Mouse (Mus musculus) brain, adult 10 weeks (tissue): Measurements from ENCODE around the gene Bola1. TPM values are rescaled to one million over a fixed set of nuclear protein-coding genes. Genes with fewer than 3 reads are reported as not detected.

Experiments
- polyA plus RNA-seq: library from polyadenylated mRNA; stranded (reverse); fragments of 350-450 nt; fragmentation: Illumina TruSeq; extraction: RNeasy Lipid Tissue Mini Kit (QIAGEN cat#74804); gene quantifications from one replicate; pipeline ENCODE4 v1.2.3, GENCODE M21; 2015; ENCODE audit warnings: low read depth, low replicate concordance

Bola1 gene
- polyA plus RNA-seq, result 30.9 TPM

GRCm38 (mm10) chr3:96219661-96220130 is at the start of gene Bola1, which contains the start of gene Hist2h2ab:
Gene Bola1 (minus strand): TSS chr3:96219709.
Gene Hist2h2ab (plus strand): TSS chr3:96219865.

GRCm38 (mm10) chr3:96268051-96268775 is 48.7 kb upstream of the Bola1 start, which contains the start of gene Hist2h3b:
Gene Hist2h3b (plus strand): TSS chr3:96268654.

DNA sequence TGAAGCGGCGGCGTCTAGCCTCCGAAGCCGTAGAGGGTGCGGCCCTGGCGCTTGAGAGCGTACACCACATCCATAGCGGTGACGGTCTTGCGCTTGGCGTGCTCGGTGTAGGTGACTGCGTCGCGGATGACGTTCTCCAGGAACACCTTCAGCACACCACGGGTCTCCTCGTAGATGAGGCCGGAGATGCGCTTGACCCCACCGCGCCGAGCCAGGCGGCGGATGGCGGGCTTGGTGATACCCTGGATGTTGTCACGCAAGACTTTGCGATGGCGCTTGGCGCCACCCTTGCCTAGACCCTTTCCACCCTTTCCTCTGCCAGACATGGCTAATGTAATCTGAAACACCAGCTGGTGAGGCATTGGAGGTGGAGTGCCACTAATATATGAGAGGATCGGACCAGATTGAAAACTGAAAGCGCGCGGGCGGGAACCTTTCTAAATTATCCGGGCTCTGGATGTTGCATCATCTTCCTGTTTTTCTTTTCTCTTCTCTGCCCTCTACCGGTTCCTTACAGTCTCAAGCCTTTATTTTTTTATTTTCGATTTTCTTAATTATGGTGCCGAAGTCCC is 43.6 kb upstream of the Bola1 start, which contains the start of gene Hist2h4:
Gene Hist2h4, minus strand, starts transcription at position 333 of the 572 bp plus-strand sequence.

GRCm38 (mm10) chr3:96246427-96246856 is 26.9 kb upstream of the Bola1 start, which contains the start of gene Hist2h3c1:
Gene Hist2h3c1 (plus strand): TSS chr3:96246685.

GRCm38 (mm10) chr3:96245003-96245886 is 25.7 kb upstream of the Bola1 start, which contains the start of gene Hist2h2aa1:
Gene Hist2h2aa1 (plus strand): TSS chr3:96245497.

GRCm38 (mm10) chr3:96239949-96240798 is 20.7 kb upstream of the Bola1 start, which contains the start of gene Hist2h2aa2:
Gene Hist2h2aa2 (minus strand): TSS chr3:96240276.

DNA sequence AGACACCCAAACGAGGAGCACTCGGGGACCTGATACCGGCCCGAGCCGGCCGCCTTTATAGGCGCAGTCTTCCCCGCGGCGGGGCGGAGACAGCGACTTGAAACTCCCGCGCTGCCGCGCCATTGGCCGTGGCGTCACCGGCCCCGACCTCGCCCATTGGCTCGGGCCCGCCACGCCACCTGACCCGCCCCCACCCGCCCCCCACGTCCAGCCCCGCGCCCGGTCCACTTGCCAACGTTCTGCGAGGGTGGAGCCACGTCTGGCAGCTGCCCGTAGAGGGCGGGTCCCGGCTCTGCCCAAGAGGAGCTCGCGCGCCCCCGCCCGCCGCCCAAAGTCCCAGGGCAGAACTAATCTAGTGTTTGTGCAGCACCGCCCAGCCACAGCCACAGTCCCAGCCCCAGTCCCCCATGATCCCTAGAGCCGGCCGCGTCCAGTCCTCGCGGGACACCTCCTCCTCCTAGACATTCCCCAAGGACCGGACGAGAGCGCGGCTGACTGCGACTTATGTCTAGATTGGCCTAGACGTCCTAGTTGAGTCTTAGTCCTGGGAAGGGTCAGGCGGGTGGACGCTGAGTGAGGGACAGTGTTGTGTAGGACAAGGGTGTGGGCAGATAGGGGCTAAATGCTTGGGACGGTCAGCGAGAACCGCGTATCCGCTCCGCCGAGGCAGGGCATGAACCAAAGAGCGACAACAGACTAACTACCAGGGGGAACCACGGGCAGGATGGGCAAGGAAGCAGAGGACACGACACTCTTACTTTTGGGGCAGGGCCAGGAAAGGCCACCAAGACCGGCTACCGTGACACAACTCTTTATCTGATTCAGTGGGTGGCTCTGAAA is 19.7 kb upstream of the Bola1 start, which contains the start of gene Hist2h3c2:
Gene Hist2h3c2, minus strand, starts transcription at position 174 of the 840 bp plus-strand sequence.

GRCm38 (mm10) chr3:96220765-96221639 is 1.5 kb upstream of the Bola1 start, which contains the start of the genes Hist2h2ac and Hist2h2be:
Gene Hist2h2ac (minus strand): TSS chr3:96220880.
Gene Hist2h2be (plus strand): TSS chr3:96221119.

GRCm38 (mm10) chr3:96180727-96181477 is 38.6 kb downstream of the Bola1 start, which contains the start of gene Sv2a:
Gene Sv2a (plus strand): TSS chr3:96181151.

GRCm38 (mm10) chr3:96172197-96173178 is 47.0 kb downstream of the Bola1 start, which contains the start of gene Sf3b4:
Gene Sf3b4 (plus strand): TSS chr3:96172332.

GRCm38 (mm10) chr3:96161869-96162840 is 57.4 kb downstream of the Bola1 start, which contains the start of gene Mtmr11:
Gene Mtmr11 (plus strand): TSS chr3:96162004.

